Mouse (Mus musculus): ENCODE measurements around the gene Cyp3a16. TPM values are rescaled to one million over a fixed set of nuclear protein-coding genes. Genes with fewer than 3 reads are reported as not detected.
"Not testable (repeated sequence)": the region's sequence is repeated elsewhere in the genome, so short reads cannot be mapped to it uniquely, and the experiment has no call there.

The Cyp3a16 gene
- polyA plus RNA-seq (2016; fragmentation: Nextera tagmentation; extraction: Ambion mirVana): not detected in 2 replicates

DNA sequence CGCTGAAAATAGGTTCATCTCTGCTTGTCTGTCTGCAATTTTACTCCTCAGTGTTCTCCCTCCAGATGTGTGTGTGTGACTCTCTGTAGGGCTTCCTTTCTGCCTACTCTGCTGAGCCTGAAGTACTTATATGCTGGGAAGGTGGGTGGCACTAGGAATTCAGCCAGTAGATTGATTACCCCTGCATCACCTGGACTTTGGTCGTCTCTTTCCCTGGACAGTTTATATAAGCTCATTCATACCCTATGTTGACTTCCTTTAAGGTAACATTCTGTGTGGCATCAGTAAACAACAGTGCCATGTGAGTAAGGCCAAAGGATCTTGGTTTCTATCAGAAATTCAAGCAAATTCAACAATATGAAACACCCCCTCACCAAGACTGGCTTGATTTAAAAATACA lies at the start of gene Cyp3a16:
Gene Cyp3a16, minus strand, starts transcription at position 101 of the 400 bp plus-strand sequence.
- not testable (repeated sequence) for H3K4me1 ChIP-seq; H3K4me3 ChIP-seq; H3K27ac ChIP-seq; DNase-seq (ENCODE audit: low spot score); H3K27me3 ChIP-seq (ENCODE audit: insufficient read depth, poor library complexity, severe bottlenecking); H3K36me3 ChIP-seq
- WGBS: 63% methylated on average over 2 of the region's 2 CpGs
- H3K9me3 ChIP-seq: peaks cover 24% of the 10 kb centered on the region

DNA sequence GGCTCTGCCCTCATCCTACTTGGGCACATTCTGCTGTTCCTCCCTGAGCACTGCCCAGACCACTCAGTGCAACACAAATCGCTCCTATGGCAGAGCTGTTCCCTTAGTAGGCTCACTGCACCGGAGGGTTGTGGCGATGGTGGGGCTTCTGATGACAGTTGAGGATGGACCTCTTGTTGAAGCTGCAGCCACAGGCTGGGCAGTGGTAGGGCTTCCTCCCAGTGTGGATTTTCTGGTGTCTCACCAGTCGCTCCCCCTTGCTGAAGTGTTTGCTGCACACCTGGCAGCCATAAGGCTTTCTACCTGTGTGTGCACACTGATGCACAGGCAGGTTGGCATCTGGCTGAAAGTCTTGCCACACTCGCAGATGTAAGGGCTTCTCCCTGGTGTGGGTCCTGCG lies 20.8 kb upstream of the Cyp3a16 start:
- Histone ChIP-seq H3K27me3 (ENCODE audit: insufficient read depth, poor library complexity, severe bottlenecking) (no peaks in the 10 kb centered on the region), H3K27ac (no peak overlapping the region), H3K4me1 (no peaks in the 10 kb centered on the region), H3K36me3 (no peaks in the 10 kb centered on the region), H3K9me3 (no peaks in the 10 kb centered on the region), H3K4me3 (no peak overlapping the region)
- no peak for DNase-seq (ENCODE audit: low spot score)
- WGBS: no CpG with 5 or more reads among the region's 6 CpGs

DNA sequence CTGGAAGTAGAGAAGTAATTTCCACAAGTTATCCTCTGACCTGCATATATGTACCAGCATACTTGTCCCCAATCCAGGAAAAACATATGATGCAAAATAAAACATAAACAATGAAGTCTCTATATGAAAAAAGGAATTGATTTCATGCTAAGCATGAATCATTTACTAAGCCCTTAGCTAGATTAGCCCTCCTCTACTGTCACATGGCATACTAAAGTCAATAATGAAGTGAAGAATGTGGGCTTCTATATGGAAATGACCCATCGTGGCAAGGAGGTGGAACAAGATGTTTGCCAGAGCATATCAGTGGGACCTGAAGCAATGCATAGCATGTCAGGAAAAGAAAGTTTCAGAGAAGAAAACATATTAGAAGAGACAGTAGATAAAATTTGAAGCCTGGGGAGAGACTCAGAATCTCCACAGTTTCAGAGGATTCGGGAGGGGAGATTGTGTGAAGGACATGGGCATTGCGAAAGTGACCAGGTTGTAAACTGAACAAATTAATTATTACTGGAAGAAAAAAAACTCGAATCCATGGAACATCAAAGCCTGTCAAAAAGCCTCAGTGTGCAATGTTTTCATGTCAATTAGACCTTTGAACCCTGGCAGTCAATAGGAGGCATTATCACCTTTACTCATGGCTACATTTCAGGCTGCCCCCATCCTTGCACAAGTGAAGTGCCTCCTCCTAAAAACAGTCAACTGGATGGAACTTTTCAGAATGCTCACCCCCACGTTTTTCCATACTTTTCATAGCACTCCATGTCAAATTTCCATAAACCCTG lies 5.0 kb downstream of the Cyp3a16 start:
- Histone ChIP-seq H3K36me3 (no peaks in the 10 kb centered on the region), H3K27ac (no peak overlapping the region), H3K4me1 (no peaks in the 10 kb centered on the region), H3K4me3 (no peak overlapping the region), H3K27me3 (ENCODE audit: insufficient read depth, poor library complexity, severe bottlenecking) (no peaks in the 10 kb centered on the region), H3K9me3 (peaks cover 19% of the 10 kb centered on the region)
- 57% methylated on average over 5 of the region's 5 CpGs for WGBS
- DNase-seq (ENCODE audit: low spot score): no peak

DNA sequence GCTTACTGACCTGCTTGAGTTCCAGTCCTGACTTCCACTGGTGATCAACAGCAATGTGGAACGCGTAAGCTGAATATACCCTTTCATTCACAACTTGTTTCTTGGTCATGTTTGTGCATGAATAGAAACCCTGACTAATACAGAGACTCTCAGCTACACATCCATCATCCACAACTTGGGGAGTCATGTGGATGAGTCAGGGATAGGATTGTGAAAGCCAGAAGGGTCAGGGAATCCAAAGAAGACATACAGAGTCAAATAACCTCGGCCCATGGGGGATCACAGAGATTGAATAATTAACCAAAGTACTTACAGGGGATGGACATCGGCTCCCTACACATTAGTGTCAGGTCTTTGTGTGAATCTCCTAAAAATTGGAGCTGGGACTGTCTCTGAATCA lies 7.2 kb downstream of the Cyp3a16 start:
- WGBS: 77% methylated on average over 4 of the region's 4 CpGs
- DNase-seq (ENCODE audit: low spot score): no peak
- H3K27ac ChIP-seq: no peak overlapping the region
- peaks cover 26% of the 10 kb centered on the region for H3K9me3 ChIP-seq
- no peaks in the 10 kb centered on the region for H3K4me1 ChIP-seq
- H3K36me3 ChIP-seq: no peaks in the 10 kb centered on the region
- H3K4me3 ChIP-seq: no peak overlapping the region
- no peaks in the 10 kb centered on the region for H3K27me3 ChIP-seq (ENCODE audit: insufficient read depth, poor library complexity, severe bottlenecking)

GRCm38 (mm10) chr5:145454389-145454788 lies 15.1 kb downstream of the Cyp3a16 start:
- Histone ChIP-seq H3K27ac (no peak overlapping the region), H3K27me3 (ENCODE audit: insufficient read depth, poor library complexity, severe bottlenecking) (no peaks in the 10 kb centered on the region), H3K4me3 (no peak overlapping the region), H3K36me3 (no peaks in the 10 kb centered on the region), H3K9me3 (peaks cover 20% of the 10 kb centered on the region), H3K4me1 (no peaks in the 10 kb centered on the region)
- DNase-seq (ENCODE audit: low spot score): no peak
- WGBS: 79% methylated on average over 4 of the region's 4 CpGs

DNA sequence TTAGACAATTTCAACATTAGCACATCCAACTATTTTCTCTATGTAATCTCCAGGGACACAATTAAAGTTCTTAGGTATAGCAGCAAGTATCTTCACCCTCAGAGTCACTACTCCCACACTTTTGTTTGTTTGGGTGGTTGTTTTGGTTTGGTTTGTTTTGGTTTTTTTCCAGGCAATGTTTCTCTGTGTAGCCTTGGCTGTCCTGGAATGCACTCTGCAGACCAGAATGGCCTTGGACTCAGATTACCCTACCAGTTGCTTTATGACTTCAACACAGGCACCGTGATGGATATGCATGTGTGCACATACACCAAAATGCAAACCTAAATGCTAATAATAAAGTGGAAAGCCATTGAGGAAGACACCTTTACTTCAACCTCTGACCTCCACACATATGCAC lies 35.8 kb downstream of the Cyp3a16 start:
- Histone ChIP-seq H3K9me3 (peaks cover 21% of the 10 kb centered on the region), H3K4me3 (no peak overlapping the region), H3K4me1 (no peaks in the 10 kb centered on the region), H3K27ac (no peak overlapping the region), H3K36me3 (no peaks in the 10 kb centered on the region), H3K27me3 (ENCODE audit: insufficient read depth, poor library complexity, severe bottlenecking) (no peaks in the 10 kb centered on the region)
- WGBS: 72% methylated on average over 1 of the region's 1 CpGs
- DNase-seq (ENCODE audit: low spot score): no peak

DNA sequence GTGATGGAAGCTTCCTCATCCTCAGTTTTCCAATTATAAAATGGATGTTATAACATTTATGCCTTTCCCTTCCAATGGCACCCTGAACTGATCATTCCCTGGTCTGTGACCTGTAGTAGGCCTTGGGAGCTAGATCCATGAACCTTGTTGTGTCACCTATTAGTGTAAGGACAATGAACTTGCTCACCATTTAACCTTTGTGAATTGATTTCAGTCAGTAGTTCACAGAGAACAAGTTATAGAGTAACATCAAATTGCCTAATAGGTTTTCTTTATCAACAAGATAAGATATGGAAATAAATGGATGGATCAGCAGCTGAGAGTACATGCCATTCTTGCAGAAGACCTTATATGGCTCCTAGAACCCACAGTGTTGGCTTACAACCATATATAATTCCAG lies 38.5 kb downstream of the Cyp3a16 start:
- no peaks in the 10 kb centered on the region for H3K4me1 ChIP-seq
- no peak overlapping the region for H3K27ac ChIP-seq
- H3K36me3 ChIP-seq: no peaks in the 10 kb centered on the region
- no peak overlapping the region for H3K4me3 ChIP-seq
- no peaks in the 10 kb centered on the region for H3K27me3 ChIP-seq (ENCODE audit: insufficient read depth, poor library complexity, severe bottlenecking)
- H3K9me3 ChIP-seq: peaks cover 21% of the 10 kb centered on the region
- no peak for DNase-seq (ENCODE audit: low spot score)

- Histone ChIP-seq H3K36me3 (no peaks in the 10 kb centered on the region), H3K27ac (no peak overlapping the region), H3K4me3 (no peak overlapping the region), H3K27me3 (ENCODE audit: insufficient read depth, poor library complexity, severe bottlenecking) (no peaks in the 10 kb centered on the region), H3K4me1 (no peaks in the 10 kb centered on the region), H3K9me3 (peaks cover 6% of the 10 kb centered on the region)
- 57% methylated on average over 1 of the region's 1 CpGs for whole genome bisulfite sequencing
- no peak for DNase-seq (ENCODE audit: low spot score)
Measured at GRCm38 (mm10) chr5:145422287-145422686, 47.2 kb downstream of the Cyp3a16 start.

GRCm38 (mm10) chr5:145415416-145415815 lies 54.1 kb downstream of the Cyp3a16 start:
- H3K27me3 ChIP-seq (ENCODE audit: insufficient read depth, poor library complexity, severe bottlenecking); H3K4me3 ChIP-seq; H3K27ac ChIP-seq; H3K36me3 ChIP-seq; DNase-seq (ENCODE audit: low spot score); H3K4me1 ChIP-seq: not testable (repeated sequence)
- H3K9me3 ChIP-seq: peaks cover 21% of the 10 kb centered on the region
- WGBS: 78% methylated on average over 9 of the region's 9 CpGs

Other genes starting within 250 kb of the Cyp3a16 start
- 32.5 and 38.0 TPM in 2 replicates for gene Zfp655, start 238.0 kb downstream of the Cyp3a16 start, polyA plus RNA-seq (2016; fragmentation: Nextera tagmentation; extraction: Ambion mirVana)
- gene Zscan25, start 189.2 kb downstream of the Cyp3a16 start, polyA plus RNA-seq (2016; fragmentation: Nextera tagmentation; extraction: Ambion mirVana): 0.16 and 0.33 TPM in 2 replicates
- gene Cyp3a57, start 124.4 kb downstream of the Cyp3a16 start, polyA plus RNA-seq (2016; fragmentation: Nextera tagmentation; extraction: Ambion mirVana): not detected in 2 replicates
- gene Cyp3a41b, start 115.0 kb upstream of the Cyp3a16 start, polyA plus RNA-seq (2016; fragmentation: Nextera tagmentation; extraction: Ambion mirVana): not detected in 2 replicates